Mouse (Mus musculus): ENCODE measurements around the gene Ctnnd1. TPM values are rescaled to one million over a fixed set of nuclear protein-coding genes. Genes with fewer than 3 reads are reported as not detected.

Gene Ctnnd1
- polyA plus RNA-seq, 1 experiment, result 13.6 TPM

- TF ChIP-seq CTCF (IDR thresholded peaks at IDR 0.05; ENCODE audit: borderline replicate concordance, control insufficient read depth, extremely low read depth, insufficient read depth, low read length, poor library complexity) (no peak), POLR2A (IDR thresholded peaks at IDR 0.05; ENCODE audit: control insufficient read depth, extremely low read depth, insufficient read depth, low read length, poor library complexity) (no peak)
Observed at GRCm38 (mm10) chr2:84627036-84627435, 23.5 kb downstream of the Ctnnd1 start.

GRCm38 (mm10) chr2:84626366-84626975 lies 24.1 kb downstream of the Ctnnd1 start:
- DNase-seq, result no peak
- 87% methylated on average over 7 of the region's 7 CpGs for WGBS
- Histone ChIP-seq H3K4me1 (replicated peaks; ENCODE audit: control insufficient read depth, insufficient read depth, low read length) (no peaks in the 10 kb centered on the region), H3K27ac (ENCODE audit: control insufficient read depth, insufficient read depth, low read length) (no peak overlapping the region), H3K36me3 (ENCODE audit: control insufficient read depth, insufficient read depth, low read length) (no peaks in the 10 kb centered on the region), H3K27me3 (ENCODE audit: control insufficient read depth, insufficient read depth, low read length) (no peaks in the 10 kb centered on the region), H3K4me3 (ENCODE audit: control insufficient read depth, insufficient read depth, low read length) (no peak overlapping the region)
- TF ChIP-seq POLR2A (IDR thresholded peaks at IDR 0.05; ENCODE audit: control insufficient read depth, extremely low read depth, insufficient read depth, low read length, poor library complexity), result no peak
- TF ChIP-seq CTCF (IDR thresholded peaks at IDR 0.05; ENCODE audit: borderline replicate concordance, control insufficient read depth, extremely low read depth, insufficient read depth, low read length, poor library complexity), result no peak

More at GRCm38 (mm10) chr2:84627036-84627435, 23.5 kb downstream of the Ctnnd1 start:
- Histone ChIP-seq H3K36me3 (ENCODE audit: control insufficient read depth, insufficient read depth, low read length) (no peaks in the 10 kb centered on the region), H3K4me1 (replicated peaks; ENCODE audit: control insufficient read depth, insufficient read depth, low read length) (no peaks in the 10 kb centered on the region), H3K27ac (ENCODE audit: control insufficient read depth, insufficient read depth, low read length) (no peak overlapping the region), H3K4me3 (ENCODE audit: control insufficient read depth, insufficient read depth, low read length) (no peak overlapping the region), H3K27me3 (ENCODE audit: control insufficient read depth, insufficient read depth, low read length) (no peaks in the 10 kb centered on the region)
- no peak for DNase-seq
- WGBS, result 92% methylated on average over 3 of the region's 3 CpGs

GRCm38 (mm10) chr2:84624201-84624600 lies 26.4 kb downstream of the Ctnnd1 start:
- Histone ChIP-seq H3K4me1 (replicated peaks; ENCODE audit: control insufficient read depth, insufficient read depth, low read length) (no peaks in the 10 kb centered on the region), H3K27me3 (ENCODE audit: control insufficient read depth, insufficient read depth, low read length) (no peaks in the 10 kb centered on the region), H3K4me3 (ENCODE audit: control insufficient read depth, insufficient read depth, low read length) (no peak overlapping the region), H3K36me3 (ENCODE audit: control insufficient read depth, insufficient read depth, low read length) (no peaks in the 10 kb centered on the region), H3K27ac (ENCODE audit: control insufficient read depth, insufficient read depth, low read length) (no peak overlapping the region)
- WGBS, result 95% methylated on average over 17 of the region's 17 CpGs
- TF ChIP-seq POLR2A (IDR thresholded peaks at IDR 0.05; ENCODE audit: control insufficient read depth, extremely low read depth, insufficient read depth, low read length, poor library complexity) (no peak), CTCF (IDR thresholded peaks at IDR 0.05; ENCODE audit: borderline replicate concordance, control insufficient read depth, extremely low read depth, insufficient read depth, low read length, poor library complexity) (no peak)
- DNase-seq, result no peak

- DNase-seq, result no peak
- TF ChIP-seq POLR2A (IDR thresholded peaks at IDR 0.05; ENCODE audit: control insufficient read depth, extremely low read depth, insufficient read depth, low read length, poor library complexity), result no peak
- no peak for TF ChIP-seq CTCF (IDR thresholded peaks at IDR 0.05; ENCODE audit: borderline replicate concordance, control insufficient read depth, extremely low read depth, insufficient read depth, low read length, poor library complexity)
- H3K27me3 ChIP-seq (ENCODE audit: control insufficient read depth, insufficient read depth, low read length), result no peaks in the 10 kb centered on the region
- H3K4me1 ChIP-seq (replicated peaks; ENCODE audit: control insufficient read depth, insufficient read depth, low read length), result no peaks in the 10 kb centered on the region
- H3K27ac ChIP-seq (ENCODE audit: control insufficient read depth, insufficient read depth, low read length), result no peak overlapping the region
- WGBS, result 20% methylated on average over 3 of the region's 3 CpGs
- H3K4me3 ChIP-seq (ENCODE audit: control insufficient read depth, insufficient read depth, low read length), result no peak overlapping the region
- H3K36me3 ChIP-seq (ENCODE audit: control insufficient read depth, insufficient read depth, low read length), result no peaks in the 10 kb centered on the region
Observed at GRCm38 (mm10) chr2:84623428-84624119, 27.0 kb downstream of the Ctnnd1 start.

- DNase-seq, result no peak
- Histone ChIP-seq H3K27me3 (ENCODE audit: control insufficient read depth, insufficient read depth, low read length) (no peaks in the 10 kb centered on the region), H3K36me3 (ENCODE audit: control insufficient read depth, insufficient read depth, low read length) (no peaks in the 10 kb centered on the region), H3K27ac (ENCODE audit: control insufficient read depth, insufficient read depth, low read length) (no peak overlapping the region), H3K4me3 (ENCODE audit: control insufficient read depth, insufficient read depth, low read length) (no peak overlapping the region), H3K4me1 (replicated peaks; ENCODE audit: control insufficient read depth, insufficient read depth, low read length) (no peaks in the 10 kb centered on the region)
- 66% methylated on average over 2 of the region's 2 CpGs for WGBS
- TF ChIP-seq POLR2A (IDR thresholded peaks at IDR 0.05; ENCODE audit: control insufficient read depth, extremely low read depth, insufficient read depth, low read length, poor library complexity), result no peak
- no peak for TF ChIP-seq CTCF (IDR thresholded peaks at IDR 0.05; ENCODE audit: borderline replicate concordance, control insufficient read depth, extremely low read depth, insufficient read depth, low read length, poor library complexity)
Observed at GRCm38 (mm10) chr2:84622668-84623067, 27.9 kb downstream of the Ctnnd1 start.

GRCm38 (mm10) chr2:84619646-84620340 lies 30.8 kb downstream of the Ctnnd1 start:
- no peak overlapping the region for H3K27ac ChIP-seq (ENCODE audit: control insufficient read depth, insufficient read depth, low read length)
- no peaks in the 10 kb centered on the region for H3K36me3 ChIP-seq (ENCODE audit: control insufficient read depth, insufficient read depth, low read length)
- H3K4me1 ChIP-seq (replicated peaks; ENCODE audit: control insufficient read depth, insufficient read depth, low read length), result no peaks in the 10 kb centered on the region
- H3K27me3 ChIP-seq (ENCODE audit: control insufficient read depth, insufficient read depth, low read length), result no peaks in the 10 kb centered on the region
- no peak for TF ChIP-seq CTCF (IDR thresholded peaks at IDR 0.05; ENCODE audit: borderline replicate concordance, control insufficient read depth, extremely low read depth, insufficient read depth, low read length, poor library complexity)
- no peak for TF ChIP-seq POLR2A (IDR thresholded peaks at IDR 0.05; ENCODE audit: control insufficient read depth, extremely low read depth, insufficient read depth, low read length, poor library complexity)
- 98% methylated on average over 21 of the region's 21 CpGs for WGBS
- no peak for DNase-seq
- no peak overlapping the region for H3K4me3 ChIP-seq (ENCODE audit: control insufficient read depth, insufficient read depth, low read length)

Data from thymus, adult 2 months (tissue).